Mouse (Mus musculus) testis, adult 2 months (tissue): Measurements from ENCODE around the gene Pgd. TPM values are rescaled to one million over a fixed set of nuclear protein-coding genes. Genes with fewer than 3 reads are reported as not detected.

ENCODE experiments used
- H3K27ac ChIP-seq: fragments of 200-500 bp; 2 replicates; pipeline ENCODE4 v1.5.1; 2012; ENCODE audit warnings: low read depth, low read length; ENCODE audit not compliant: control insufficient read depth, insufficient read depth
- H3K27me3 ChIP-seq: fragments of 200-500 bp; 2 replicates; pipeline ENCODE4 v1.6.1; 2012; ENCODE audit warnings: mild to moderate bottlenecking, low read length, moderate library complexity; ENCODE audit not compliant: control insufficient read depth, insufficient read depth
- H3K36me3 ChIP-seq: fragments of 200-500 bp; 2 replicates; pipeline ENCODE4 v1.6.1; 2012; ENCODE audit warnings: mild to moderate bottlenecking, low read length; ENCODE audit not compliant: control insufficient read depth, insufficient read depth
- H3K4me1 ChIP-seq: fragments of 200-500 bp; 2 replicates; pipeline ENCODE4 v1.6.1; 2012; ENCODE audit warnings: low read length; ENCODE audit not compliant: control insufficient read depth, insufficient read depth
- H3K4me3 ChIP-seq: fragments of 200-500 bp; 2 replicates; pipeline ENCODE4 v1.5.1; 2012; ENCODE audit warnings: low read depth, mild to moderate bottlenecking, low read length, moderate library complexity, mixed read lengths; ENCODE audit not compliant: control insufficient read depth
- CTCF ChIP-seq: fragments of 200-500 bp; IDR thresholded peaks from 2 replicates; pipeline ENCODE4 v1.5.1; 2012; ENCODE audit warnings: low read depth, mild to moderate bottlenecking, inconsistent platforms, low read length, moderate library complexity; ENCODE audit not compliant: control insufficient read depth, insufficient read depth, insufficient replicate concordance
- POLR2A ChIP-seq: fragments of 200-500 bp; IDR thresholded peaks from 2 replicates; pipeline ENCODE4 v1.6.1; 2012; ENCODE audit warnings: low read depth, mild to moderate bottlenecking, inconsistent platforms, low read length, moderate library complexity; ENCODE audit not compliant: control insufficient read depth
- polyA plus RNA-seq: library from polyadenylated mRNA; depleted of rRNA; stranded (reverse); fragments of >200 nt; gene quantifications from 2 replicates; pipeline ENCODE4 v1.2.3, GENCODE M21; 2012

Pgd gene
- polyA plus RNA-seq, 1 experiment: 22.3 TPM

DNA sequence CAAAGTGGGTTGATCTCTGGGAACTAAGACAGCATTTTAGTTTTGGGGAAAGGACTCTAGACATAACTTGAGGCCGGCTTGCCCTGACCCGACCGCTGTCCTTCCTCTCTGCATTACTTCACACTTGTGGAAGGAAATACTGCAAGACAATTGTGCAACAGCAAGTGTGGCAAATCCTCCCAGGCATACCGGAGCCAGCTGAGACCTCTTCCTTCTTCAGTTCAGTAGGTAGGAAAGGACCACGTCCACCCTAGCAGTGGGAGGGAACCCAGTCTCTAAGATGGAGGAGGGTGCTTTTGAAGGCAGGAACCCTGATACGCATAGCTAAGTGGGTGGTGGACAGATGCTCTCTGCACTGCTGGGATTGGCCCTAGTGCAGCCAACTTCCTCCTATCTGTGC, 10.9 kb downstream of the Pgd start:
- no peaks in the 10 kb centered on the region for H3K27me3 ChIP-seq

GRCm38 (mm10) chr4:149154859-149155258, 11.7 kb downstream of the Pgd start:
- peaks cover 2% of the 10 kb centered on the region for H3K36me3 ChIP-seq
- no peak overlapping the region for H3K4me3 ChIP-seq
- H3K4me1 ChIP-seq: no peaks in the 10 kb centered on the region
- no peaks in the 10 kb centered on the region for H3K27me3 ChIP-seq
- no peak overlapping the region for H3K27ac ChIP-seq
- TF ChIP-seq CTCF (no peak), POLR2A (no peak)

More for the DNA sequence above, 10.9 kb downstream of the Pgd start:
- no peak overlapping the region for H3K4me3 ChIP-seq
- no peak overlapping the region for H3K27ac ChIP-seq
- H3K4me1 ChIP-seq: no peaks in the 10 kb centered on the region
- H3K36me3 ChIP-seq: peaks cover 2% of the 10 kb centered on the region
- TF ChIP-seq CTCF (no peak), POLR2A (no peak)

DNA sequence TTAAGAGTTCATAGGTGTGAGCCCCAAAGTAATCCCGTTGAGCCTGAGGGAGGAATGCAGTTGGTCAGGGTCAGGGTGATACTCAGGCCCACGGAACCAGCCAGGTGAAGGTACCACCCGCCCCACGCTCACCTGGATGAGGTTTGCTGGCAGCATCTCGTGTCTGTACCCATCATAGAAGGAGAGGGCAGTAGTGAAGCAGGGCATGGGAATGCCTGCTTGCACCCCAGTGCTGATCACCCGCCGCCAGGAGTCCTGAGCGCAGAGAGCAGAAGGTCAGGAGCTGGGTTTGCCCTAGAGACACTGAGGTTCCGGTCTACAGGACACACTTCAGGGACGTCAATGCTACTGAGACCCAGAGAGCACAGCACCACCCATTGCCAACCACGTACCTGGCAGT, 15.8 kb downstream of the Pgd start:
- Histone ChIP-seq H3K4me3 (no peak overlapping the region), H3K36me3 (no peaks in the 10 kb centered on the region), H3K4me1 (peaks cover 8% of the 10 kb centered on the region), H3K27me3 (no peaks in the 10 kb centered on the region), H3K27ac (no peak overlapping the region)
- TF ChIP-seq CTCF (no peak), POLR2A (no peak)

DNA sequence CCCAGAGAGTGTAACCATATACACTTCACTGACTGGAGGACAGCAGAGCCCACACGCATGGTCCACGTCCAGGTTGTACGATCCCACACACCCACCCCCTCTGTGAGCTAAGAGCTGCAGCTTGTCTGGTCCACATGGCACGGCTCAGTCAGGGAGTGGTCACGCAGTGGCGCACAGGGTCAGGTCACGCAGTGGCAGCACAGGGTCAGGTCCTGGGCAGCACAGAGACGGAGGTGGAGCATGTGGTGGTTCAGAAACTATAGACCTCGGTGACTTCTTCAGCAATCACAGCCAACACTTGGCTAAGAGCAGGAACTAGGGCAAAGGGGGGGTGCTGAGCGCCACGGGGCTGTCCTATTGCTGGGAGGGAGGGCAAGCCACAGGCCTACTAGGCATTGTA, 16.3 kb downstream of the Pgd start:
- Histone ChIP-seq H3K4me1 (peaks cover 8% of the 10 kb centered on the region), H3K36me3 (no peaks in the 10 kb centered on the region), H3K27ac (no peak overlapping the region), H3K27me3 (no peaks in the 10 kb centered on the region), H3K4me3 (no peak overlapping the region)
- TF ChIP-seq CTCF (no peak), POLR2A (no peak)

DNA sequence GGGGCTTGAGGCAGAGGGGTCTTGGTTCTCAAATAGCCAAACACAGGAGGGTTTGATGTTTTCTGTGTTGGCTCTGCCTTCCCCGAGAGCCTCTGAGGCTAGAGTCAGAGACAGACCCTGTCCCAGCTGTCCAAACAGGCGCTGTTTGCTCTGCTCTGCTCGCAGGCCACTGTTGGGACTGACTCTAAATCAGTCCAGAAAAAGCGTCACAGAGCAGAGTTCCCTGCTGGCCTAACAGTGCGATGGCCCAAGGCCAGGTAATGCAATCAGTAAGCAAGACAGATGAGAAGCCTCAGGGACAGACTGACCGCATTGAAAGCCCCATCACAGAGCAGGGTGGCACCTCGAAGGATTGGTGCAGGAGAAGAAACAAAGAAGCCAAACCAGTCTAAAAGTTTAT, 17.0 kb downstream of the Pgd start:
- no peak overlapping the region for H3K4me3 ChIP-seq
- no peaks in the 10 kb centered on the region for H3K27me3 ChIP-seq
- TF ChIP-seq POLR2A (no peak), CTCF (no peak)
- H3K36me3 ChIP-seq: no peaks in the 10 kb centered on the region
- H3K4me1 ChIP-seq: peaks cover 8% of the 10 kb centered on the region
- H3K27ac ChIP-seq: no peak overlapping the region

- TF ChIP-seq CTCF (no peak), POLR2A (no peak)
- H3K4me3 ChIP-seq: no peak overlapping the region
- H3K36me3 ChIP-seq: no peaks in the 10 kb centered on the region
- peaks cover 8% of the 10 kb centered on the region for H3K4me1 ChIP-seq
- H3K27ac ChIP-seq: no peak overlapping the region
- no peaks in the 10 kb centered on the region for H3K27me3 ChIP-seq
Observed at GRCm38 (mm10) chr4:149149196-149149595, 17.4 kb downstream of the Pgd start.

GRCm38 (mm10) chr4:149148084-149148483, 18.5 kb downstream of the Pgd start:
- no peaks in the 10 kb centered on the region for H3K36me3 ChIP-seq
- H3K4me3 ChIP-seq: no peak overlapping the region
- TF ChIP-seq CTCF (no peak), POLR2A (no peak)
- no peak overlapping the region for H3K27ac ChIP-seq
- no peaks in the 10 kb centered on the region for H3K27me3 ChIP-seq
- peaks cover 8% of the 10 kb centered on the region for H3K4me1 ChIP-seq

- Histone ChIP-seq H3K27me3 (no peaks in the 10 kb centered on the region), H3K4me1 (peaks cover 8% of the 10 kb centered on the region)
- TF ChIP-seq CTCF (no peak), POLR2A (no peak)
Observed at GRCm38 (mm10) chr4:149147528-149147927, 19.0 kb downstream of the Pgd start.

More at GRCm38 (mm10) chr4:149147528-149147927, 19.0 kb downstream of the Pgd start:
- Histone ChIP-seq H3K4me3 (no peak overlapping the region), H3K36me3 (no peaks in the 10 kb centered on the region), H3K27ac (no peak overlapping the region)
